Mouse (Mus musculus) thymus, postnatal 14 days (tissue): ENCODE results near the gene Gsg1l.

Experiments
- DNase-seq: peaks from one replicate; pipeline ENCODE4 v3.0.0; 2021

Gene Gsg1l

GRCm38 (mm10) chr7:125979591-125979990 lies 102.6 kb downstream of the Gsg1l start:
- no peak for DNase-seq

DNA sequence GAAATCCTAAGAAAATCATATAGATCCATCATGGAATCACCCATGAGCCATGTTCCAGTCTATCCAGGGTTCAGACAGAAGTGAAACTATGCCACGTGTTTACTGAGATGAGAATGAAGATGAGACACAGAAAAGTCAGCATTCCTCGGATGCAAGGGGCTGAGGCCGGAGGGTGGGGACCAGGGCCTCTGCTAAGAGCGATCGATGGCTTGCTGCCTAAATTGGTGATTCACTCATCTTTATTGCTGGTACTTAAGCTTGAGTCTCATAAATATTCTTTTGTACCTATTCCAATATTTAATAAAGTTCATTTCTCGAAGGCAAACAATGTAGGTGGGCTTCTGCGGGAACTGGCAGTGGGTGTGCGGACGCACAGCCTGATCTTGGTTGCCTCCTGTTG lies 105.5 kb downstream of the Gsg1l start:
- no peak for DNase-seq

- DNase-seq, result no peak
Measured at GRCm38 (mm10) chr7:125975414-125975813, 106.8 kb downstream of the Gsg1l start.

GRCm38 (mm10) chr7:125973874-125974273 lies 108.3 kb downstream of the Gsg1l start:
- no peak for DNase-seq

DNA sequence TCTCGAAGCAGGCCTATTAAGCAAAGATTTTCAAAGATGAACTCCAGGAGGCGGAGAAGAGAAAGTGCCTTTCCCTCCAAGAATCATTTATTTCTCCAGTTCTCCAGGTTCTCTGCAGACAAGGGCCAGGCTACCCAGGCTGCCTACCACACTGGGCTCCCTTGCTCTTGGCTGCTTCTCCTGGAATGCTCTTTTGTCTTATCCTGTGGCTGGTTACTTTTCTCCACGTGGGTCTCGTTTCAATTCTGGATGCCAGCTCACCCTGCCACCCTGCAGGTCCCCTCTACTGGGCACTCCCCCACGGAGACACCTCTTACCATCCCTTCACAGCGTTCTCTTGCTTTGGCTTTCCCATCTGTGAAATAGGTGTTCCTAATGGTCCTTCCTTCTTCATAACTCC lies 109.4 kb downstream of the Gsg1l start:
- no peak for DNase-seq

- no peak for DNase-seq
Measured at GRCm38 (mm10) chr7:125972174-125972672, 110.0 kb downstream of the Gsg1l start.

DNA sequence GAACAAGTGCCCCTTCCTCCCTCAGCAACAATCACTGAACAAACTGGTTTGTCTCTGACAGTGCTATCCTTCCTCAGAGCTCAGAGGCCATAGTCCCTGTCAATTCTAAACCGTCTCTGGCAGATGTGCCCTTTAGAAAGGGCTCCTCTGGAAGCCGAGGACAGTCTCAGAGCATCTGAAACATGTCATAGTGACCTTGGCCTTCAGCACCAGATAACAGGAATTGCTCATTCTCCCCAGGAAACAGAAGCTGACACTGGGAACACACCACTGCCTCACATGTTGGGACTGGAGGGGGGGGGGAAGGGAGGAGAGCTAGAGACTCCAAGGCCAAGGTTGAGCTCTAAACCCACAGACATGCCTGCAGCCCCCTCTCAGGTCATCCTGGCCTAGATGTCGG lies 113.1 kb downstream of the Gsg1l start:
- no peak for DNase-seq

GRCm38 (mm10) chr7:125966402-125967261 lies 115.6 kb downstream of the Gsg1l start:
- DNase-seq, result no peak

DNA sequence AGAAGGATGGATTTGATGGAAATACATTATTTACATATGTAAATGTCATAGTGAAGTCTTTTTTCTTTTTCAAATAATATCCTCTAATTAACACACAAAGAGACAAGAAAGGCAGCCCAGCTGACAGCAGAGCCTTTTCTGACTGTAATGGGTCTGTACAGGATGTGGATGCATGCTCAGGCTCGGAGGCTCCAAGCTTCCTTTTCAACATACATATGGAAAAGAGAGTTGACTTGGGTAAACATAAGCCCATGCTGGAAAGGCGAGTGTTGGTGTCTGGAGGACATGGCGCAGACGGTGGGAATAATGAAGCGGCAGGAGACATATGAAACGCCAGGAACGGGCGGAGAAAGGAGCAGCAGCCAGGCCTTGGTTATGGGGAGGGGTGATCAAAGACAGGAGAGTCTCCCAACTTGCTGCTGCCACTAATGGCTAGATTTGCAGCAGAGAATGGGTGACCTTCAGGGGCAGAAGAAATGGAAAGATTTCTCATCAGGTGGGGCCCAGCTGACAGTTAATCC lies 118.1 kb downstream of the Gsg1l start:
- no peak for DNase-seq

GRCm38 (mm10) chr7:125959294-125960048 lies 122.7 kb downstream of the Gsg1l start:
- DNase-seq, result no peak

DNA sequence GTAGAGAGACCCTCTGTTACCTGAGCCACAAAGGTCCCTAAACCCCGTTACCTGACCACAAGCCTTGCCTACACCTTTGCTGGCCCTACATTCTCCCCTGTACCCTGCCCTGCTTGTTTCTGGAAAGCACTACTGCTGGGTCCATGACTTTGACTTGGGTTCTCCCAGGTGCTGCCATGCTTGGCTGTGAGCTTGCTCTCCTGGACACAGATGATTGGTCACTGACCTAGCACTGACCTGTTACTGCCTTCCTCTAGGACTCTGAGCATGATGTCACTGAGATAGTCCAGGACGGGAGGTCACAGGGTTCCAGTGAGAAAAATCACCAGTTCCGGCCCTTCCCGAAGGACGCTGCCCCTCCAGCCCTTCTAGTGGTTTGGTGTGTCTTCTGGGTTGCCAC lies 123.4 kb downstream of the Gsg1l start:
- DNase-seq, result no peak

- DNase-seq, result no peak
Measured at GRCm38 (mm10) chr7:125954994-125955393, 127.2 kb downstream of the Gsg1l start.

- no peak for DNase-seq
Measured at GRCm38 (mm10) chr7:125954356-125954878, 127.8 kb downstream of the Gsg1l start.

GRCm38 (mm10) chr7:125953844-125954243 lies 128.4 kb downstream of the Gsg1l start:
- DNase-seq, result no peak

DNA sequence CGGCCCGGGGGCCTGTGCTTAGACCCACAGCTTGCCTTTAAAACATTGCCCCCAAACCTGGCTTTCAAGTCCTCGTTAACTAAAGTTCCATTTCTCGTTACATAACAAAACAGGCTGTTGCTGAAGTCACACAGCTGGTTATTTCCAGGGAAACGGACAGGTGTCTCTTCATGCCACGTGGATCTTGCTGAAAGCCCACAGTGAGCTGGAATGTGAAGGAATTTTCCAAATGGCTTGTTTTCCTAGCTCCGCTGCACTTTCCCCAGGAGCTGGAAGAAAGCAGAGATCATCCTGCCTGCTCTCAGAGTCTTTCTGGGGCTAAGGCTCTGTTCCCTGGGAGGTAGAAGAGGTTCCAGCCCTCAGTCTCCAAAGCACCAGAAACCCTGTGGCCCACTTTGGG lies 130.3 kb downstream of the Gsg1l start:
- no peak for DNase-seq

DNA sequence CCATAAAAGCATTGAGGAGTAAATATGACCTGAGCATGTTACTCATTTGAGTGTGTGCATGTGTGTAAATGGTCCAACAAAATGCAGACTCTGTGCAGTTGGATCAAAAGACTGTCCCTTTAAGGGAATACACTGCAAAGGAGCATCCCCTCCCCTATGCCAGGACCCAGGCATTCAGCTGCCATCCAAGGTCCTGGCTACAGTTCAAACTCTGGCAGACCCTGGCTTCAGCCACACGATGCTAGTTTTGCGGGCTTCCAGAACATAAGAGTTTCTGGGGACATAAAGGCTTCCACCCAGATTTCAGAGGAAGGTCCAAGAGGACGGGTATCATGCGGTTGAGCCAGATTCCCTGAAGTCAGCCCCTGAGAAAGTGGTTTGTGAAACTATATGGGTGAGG lies 133.2 kb downstream of the Gsg1l start:
- no peak for DNase-seq

DNA sequence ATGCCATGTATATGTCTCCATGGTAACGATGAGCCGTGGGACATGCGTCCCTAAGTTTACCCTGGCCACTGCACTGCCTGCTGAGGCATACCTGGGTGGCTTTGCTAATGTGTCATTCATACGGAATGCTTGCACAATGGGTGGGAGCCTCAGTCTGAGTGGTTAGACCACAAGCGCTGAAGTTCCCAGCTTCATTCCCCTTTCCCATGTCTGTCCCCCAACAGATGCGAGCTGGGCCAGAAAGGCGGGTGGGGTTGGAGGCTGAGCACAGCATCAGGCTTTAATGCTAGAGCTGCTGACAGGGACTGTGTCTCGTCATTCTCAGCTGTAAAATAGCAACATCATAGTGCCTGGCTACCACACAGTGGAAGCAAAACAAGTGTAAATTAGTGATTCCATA lies 136.3 kb downstream of the Gsg1l start:
- DNase-seq, result no peak

DNA sequence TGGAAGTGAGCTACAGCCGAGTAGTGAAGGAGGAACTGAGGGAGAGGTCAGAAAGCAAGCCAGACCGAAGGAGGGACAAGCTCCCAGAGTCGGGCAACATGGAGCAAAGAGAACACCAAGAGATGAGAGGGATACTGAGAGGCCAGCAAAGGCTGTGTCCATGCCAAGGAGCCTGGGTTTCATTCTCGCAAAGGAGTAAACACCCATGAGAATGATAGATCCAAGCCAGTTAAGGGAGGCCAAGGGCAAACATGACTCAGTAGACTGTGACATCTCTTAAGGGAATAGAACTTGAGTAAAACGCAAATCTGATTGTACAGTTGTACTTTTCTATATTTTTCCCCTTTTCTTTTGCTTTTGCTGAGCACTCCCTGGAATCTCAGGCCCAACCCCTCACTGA lies 137.6 kb downstream of the Gsg1l start:
- DNase-seq, result no peak

DNA sequence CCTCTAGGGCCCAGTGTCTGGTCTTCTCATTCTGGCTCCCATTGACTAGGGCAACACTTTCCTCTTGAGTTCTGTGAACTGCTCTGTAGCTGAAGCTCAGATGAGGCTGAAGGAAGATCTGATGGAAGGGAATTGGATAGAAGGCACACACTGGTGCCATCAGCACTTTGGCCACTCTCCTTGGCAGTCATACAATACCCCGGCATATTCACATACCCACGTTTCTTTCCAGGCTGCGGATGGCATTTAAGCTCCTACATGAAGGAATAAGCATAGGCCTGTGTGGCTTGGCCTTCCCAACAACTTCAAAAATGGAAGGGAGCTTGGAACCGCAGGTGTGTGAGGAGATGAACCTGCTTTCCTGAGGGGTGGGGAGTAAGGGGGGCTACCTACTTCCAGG lies 138.7 kb downstream of the Gsg1l start:
- DNase-seq, result no peak

- DNase-seq, result no peak
Measured at GRCm38 (mm10) chr7:125942365-125943090, 139.7 kb downstream of the Gsg1l start.

- no peak for DNase-seq
Measured at GRCm38 (mm10) chr7:125934319-125934718, 147.9 kb downstream of the Gsg1l start.

DNA sequence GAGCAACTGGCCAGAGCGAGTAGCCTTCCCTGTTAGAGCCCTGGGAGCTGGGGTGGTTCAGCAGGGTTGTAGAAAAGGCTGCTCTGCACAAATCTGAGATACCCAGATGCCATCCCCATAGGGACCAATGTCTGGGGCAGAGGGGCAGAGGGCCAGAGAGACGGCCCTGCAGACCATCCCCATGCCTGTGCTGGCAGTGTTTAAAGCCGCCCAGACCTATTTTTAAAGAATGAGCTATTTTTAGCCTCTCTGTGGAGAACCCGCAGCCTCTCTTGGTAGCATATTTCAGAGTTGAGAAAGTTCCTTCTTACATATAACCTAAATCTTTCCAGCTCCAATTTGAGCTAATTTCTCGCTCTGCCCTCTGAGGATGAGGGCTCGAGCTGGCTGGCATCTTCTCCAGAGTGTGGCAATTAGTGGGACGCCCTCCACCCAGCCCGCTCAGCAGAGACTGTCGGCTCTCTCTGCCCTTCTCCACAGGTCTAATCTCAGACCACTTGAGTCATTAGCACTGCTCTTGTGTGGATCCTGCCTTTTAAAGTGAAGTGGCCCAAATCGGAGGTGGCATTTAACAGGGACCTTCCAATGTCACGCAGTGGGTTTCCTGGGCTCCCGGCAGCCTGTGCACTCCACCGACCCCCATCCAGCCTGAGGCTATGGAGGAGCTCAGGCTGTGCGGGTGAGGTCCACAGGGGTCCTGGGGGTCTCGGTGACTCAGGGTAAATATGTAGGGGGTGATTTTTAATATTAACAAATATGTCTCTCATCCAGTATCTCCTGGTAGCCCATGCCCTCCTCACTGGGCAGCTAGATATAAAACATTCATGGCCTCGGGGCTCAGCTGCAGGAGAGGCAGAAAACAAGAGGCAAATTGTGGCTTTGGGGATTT lies 148.6 kb downstream of the Gsg1l start:
- no peak for DNase-seq
